Mouse (Mus musculus) left cerebral cortex, adult 18-20 months (tissue): ENCODE measurements around the gene Edn2. TPM values are rescaled to one million over a fixed set of nuclear protein-coding genes. Genes with fewer than 3 reads are reported as not detected.

Experiments used
- DNase-seq, 2 experiments: peaks; one replicate each; pipeline ENCODE4 v3.0.0; 2021 to 2022; ENCODE audit warnings: low spot score in 2 of 2, mixed read lengths in 1 of 2
- total RNA-seq, 2 experiments: library from RNA; stranded (reverse); gene quantifications; 2 replicates each; pipeline ENCODE4 v1.2.3; 2021

The Edn2 gene
- total RNA-seq, 2 experiments from 2014 or later: not detected

DNA sequence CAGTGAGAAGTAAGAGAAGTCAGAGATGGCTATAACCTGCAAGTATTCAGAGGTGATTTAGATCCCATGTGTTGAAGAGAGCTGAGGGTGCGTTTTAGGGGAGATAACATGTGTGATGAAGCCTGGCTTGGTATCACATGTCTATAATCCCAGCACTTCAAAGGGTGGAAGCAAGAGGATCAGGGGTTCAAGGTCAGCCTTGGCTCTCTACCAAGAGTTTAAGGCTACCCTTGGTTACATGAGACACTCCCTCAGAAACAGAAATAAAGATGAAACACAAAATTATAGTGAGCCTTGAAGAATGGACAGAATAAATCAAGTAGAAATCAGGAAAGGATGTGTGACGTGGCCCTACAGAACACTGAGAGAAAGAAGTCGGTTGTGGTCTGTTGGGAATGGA, 7.3 kb upstream of the Edn2 start:
- no peak for DNase-seq

DNA sequence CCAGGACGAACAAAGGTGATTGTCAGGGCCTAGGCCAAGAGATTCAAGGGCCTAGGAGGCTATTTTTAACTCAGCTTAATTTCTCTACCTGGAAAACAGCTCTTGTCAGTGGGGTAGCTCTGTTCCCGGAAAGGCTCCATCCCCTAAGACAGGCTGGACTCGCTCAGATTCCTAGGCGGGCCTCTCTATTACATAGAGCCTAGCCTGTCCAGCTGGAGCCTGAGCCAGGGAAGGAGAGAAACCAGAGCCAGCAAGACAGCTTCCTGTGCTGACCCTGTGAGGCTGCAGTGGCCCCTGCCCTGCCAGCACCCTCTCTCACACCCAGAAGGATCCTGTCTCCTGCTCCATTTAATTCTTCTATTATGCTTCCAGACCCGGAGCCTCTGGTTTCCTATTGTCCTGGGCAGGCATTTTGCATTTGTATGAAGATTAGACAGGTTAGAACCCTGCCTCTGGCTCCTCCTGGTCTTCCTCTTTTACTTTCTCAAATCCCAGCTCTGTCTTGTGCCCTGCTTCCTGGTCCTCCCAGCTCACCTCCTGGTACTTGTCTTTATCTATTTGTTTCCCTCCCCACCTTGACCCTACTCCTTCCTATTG, 2.2 kb upstream of the Edn2 start:
- no peak for DNase-seq

- no peak for DNase-seq
Observed at GRCm38 (mm10) chr4:120162586-120162985, 1.6 kb downstream of the Edn2 start.

GRCm38 (mm10) chr4:120163242-120163641, 2.2 kb downstream of the Edn2 start:
- peak; percentile 66 to 76 for DNase-seq

DNA sequence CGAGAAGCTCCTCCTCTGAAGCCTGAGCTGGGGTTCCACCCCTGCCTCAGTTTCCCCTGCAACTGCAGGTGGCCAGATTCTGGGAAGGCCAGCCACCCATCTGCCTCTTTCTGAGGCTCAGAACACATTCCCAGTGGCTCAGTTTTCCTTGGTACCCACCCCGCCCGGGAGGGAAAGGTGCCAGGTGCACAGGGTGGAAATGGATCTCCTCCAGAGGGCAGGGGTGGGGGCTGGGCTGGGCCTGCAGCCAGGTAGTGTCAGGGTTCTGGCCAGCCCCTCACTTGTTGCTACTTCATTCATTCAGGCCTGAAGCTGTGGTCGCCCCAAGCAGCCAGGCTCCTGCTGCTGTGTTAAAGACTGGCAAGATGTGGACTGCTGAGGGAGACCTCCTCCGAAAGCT, 3.3 kb downstream of the Edn2 start:
- no peak for DNase-seq

- no peak for DNase-seq
Observed at GRCm38 (mm10) chr4:120167778-120168177, 6.8 kb downstream of the Edn2 start.

DNA sequence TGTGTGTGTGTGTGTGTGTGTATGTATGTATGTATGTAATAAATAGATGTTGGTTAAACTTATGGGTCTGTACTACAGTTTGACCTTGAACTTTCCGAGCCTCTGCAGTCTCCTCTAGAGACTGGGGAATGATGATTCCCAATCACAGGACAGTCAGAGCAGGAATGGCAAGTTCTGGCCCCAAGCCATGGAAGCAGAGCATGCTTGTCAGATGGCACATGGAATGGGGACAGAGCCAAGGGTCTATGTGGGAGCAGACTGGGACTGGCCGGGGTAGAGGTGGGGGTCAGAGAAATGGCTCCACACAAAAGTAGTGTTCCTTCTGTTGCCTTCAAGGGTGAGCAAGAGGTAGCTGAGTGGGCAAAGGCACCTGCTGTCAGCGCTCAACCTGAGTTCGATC, 7.3 kb downstream of the Edn2 start:
- no peak for DNase-seq

GRCm38 (mm10) chr4:120170387-120170936, 9.5 kb downstream of the Edn2 start:
- no peak for DNase-seq

GRCm38 (mm10) chr4:120172050-120172684, 11.2 kb downstream of the Edn2 start:
- DNase-seq: peak in 1 of 2 experiments; percentile 21

- DNase-seq: no peak
Observed at GRCm38 (mm10) chr4:120179123-120179522, 18.1 kb downstream of the Edn2 start.

GRCm38 (mm10) chr4:120180535-120180934, 19.5 kb downstream of the Edn2 start:
- no peak for DNase-seq

DNA sequence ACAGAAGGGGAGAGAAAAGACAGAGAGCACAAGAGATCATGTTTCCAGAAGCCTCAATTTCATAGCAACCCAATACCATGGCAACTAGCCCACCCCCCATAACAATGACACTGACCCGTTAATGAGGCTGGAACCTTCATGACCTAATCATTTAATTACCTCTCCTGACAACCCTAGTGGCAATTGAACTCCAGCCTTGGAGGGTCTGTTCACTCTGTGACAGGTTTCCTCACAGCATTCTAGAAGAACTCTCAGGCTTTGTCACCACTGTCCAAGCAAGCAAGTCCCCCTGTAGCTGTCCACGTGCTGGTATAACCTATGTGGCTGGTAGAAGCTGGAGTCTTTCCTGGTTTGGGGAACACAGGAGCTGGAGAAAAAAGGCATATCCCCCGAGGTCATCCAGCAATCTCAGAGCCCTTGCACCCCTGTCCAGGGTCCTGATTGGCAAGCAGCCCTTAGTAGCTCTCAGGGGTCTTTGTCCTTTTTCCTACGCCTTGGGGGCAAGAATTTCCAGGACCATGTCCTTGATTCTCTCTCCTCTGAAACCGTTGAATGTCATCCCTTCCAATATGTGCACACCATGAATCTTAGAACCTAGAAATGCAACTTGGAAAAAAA, 23.5 kb downstream of the Edn2 start:
- no peak for DNase-seq

DNA sequence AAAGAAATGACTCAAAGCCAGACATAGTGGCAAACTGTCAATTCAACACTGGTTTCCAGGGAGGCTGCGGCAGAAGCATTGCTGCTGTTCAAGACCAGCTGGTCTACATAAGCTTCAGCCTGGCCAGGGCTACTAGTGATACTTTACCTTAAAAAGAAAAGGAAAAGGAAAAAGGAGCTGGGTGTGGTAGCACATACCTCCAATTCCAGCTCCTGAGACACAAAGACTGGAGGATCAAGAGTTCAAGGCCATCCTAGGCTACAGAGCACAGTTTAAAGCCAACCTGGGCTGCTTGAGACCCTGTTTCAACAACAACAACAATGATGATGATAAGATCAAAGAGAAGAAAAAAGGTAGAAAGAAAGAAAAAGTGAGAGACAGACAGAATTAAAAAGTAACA, 25.4 kb downstream of the Edn2 start:
- DNase-seq: no peak

DNA sequence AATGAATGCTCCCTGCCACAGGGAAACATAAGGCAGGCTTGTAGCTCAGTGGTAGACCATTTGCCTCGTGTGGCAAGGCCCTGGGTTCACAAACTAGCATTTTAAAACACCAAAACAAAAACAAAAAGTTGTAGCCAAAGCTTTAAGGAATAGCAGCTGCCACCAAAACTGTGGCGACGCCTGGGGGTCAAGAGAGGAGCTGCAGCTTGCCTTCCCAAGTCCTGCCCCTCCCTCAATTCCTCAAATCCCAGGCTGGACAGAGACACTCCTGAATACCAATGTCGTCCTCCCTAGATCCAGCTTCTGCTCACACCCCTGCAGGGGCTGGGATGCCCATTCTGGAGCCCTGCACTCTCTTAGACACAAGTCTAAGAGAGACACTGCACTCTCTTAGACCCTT, 25.9 kb downstream of the Edn2 start:
- DNase-seq: no peak

DNA sequence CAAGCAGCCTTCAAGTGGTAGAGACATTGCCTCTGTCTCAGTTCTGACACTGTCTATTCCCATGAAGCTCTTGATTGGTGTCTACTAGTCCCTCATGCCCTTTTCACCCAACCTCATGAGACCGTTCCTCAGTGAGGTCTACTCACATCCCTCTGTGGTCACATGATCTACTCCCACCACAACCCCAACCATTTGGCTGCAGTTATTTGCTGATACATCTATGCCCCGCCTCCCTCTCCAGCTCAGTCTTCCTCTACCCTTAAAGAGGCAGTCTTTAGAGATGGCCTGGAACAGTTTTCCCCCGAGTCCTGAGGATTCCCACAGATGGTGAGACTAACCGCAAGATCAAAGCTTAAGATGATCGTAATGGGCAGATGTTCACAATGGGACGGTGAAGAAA, 27.2 kb downstream of the Edn2 start:
- DNase-seq: no peak

DNA sequence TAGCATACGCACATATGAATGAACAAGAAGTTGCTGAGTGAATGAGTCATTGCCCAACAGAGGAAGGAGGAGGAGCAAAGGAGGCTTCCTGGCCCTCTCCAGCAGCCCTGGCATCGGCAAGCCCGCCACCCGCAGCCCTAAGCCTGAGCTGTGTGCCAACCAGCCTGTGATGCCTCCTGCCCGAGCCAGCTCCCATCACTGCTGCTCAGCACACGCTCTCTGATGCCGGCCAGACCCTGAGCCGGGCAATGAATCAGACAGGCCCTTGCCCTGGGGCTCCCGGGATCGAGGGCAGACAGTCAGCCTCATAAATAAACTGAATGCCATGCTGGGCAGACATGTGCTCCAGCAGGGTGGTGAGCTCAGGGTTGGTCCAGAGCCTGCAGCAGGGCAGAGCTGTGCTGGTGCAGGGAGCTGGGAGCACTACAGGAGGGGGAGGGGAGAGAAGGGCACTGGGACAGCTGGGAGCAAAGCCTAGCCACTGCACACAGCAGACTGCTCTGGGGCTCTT, 27.7 kb downstream of the Edn2 start:
- DNase-seq: peak; percentile 63 to 75

DNA sequence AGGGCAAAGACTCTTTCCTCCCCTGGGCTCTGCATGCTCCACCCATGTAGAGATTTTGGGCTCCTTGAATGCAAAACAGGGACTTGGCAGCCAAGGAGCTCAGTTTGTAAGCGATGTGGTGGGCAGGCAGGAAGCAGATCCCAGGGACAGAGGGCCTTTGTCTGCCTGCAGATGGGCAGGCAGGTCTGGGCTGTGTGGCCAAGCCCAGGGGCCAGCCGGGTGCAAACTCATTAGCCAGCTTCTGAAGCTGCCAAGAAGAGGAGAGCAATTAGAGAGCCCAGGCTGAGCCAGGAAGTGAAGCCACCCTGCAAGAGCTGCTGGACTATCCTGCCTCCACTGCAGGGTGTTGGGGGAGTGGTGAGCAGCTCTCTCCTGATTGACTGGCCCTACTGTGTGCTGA, 28.9 kb downstream of the Edn2 start:
- DNase-seq: peak; percentile 9 to 44

DNA sequence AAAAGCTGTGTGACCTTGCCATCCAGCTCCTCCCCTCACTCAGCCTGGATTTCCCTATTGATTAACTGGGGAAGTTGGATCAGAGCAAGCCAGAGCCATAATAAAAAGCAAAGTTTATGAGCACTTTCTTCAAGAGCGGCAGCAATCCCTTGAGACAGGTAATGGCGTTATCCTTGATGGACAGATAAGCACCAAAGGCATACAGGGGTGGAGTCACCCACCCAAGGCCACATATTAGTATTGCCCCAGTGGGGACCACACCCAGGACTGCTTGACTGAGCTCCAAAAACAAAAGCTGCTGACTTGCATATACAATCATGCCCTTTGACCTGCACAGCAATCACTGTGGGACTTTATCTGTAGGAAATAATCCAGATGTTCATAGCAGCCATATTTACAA, 31.0 kb downstream of the Edn2 start:
- DNase-seq: no peak

DNA sequence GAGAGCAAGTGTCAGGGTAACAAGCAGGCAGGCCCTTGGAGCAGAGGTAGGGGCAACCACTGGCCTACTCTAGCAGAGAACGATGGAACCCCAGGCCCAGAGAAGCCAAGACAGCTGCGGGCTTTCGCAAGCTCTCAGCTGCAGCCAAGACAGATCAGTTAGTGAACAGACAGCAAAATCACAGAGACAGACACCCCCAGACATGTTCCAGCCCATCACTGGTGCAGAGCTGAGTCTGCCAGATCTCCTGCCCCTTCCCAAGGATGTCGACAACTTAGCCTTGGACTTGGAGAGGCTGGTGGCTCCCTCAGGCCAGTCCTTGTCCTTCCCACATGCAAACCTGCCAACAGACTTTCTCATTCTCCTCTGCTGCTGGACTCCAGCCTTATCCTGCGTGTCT, 33.0 kb downstream of the Edn2 start:
- DNase-seq: no peak

DNA sequence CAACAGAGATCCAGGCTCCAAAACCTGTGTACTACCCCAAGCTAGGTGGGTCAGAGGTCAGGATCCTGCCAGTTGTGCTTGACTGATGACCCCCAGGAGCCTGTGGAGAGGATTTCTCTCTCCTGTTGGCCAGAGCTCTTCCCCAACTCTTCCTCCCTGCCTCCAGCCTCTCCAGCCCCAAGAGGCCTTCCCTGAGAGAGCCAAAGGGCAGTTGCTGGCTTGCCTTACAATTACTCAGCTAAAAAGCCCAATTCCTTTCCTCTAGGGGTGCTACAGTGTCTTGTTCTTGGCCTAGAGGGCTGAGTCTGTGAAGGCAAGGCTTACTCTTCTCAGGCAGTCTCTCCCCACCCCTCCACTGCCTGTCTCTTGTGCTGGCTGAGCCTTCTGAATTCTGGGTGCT, 34.0 kb downstream of the Edn2 start:
- no peak for DNase-seq

GRCm38 (mm10) chr4:120199184-120199885, 38.3 kb downstream of the Edn2 start:
- no peak for DNase-seq
